Mouse (Mus musculus) bone marrow macrophage, adult 2 months (primary cell): ENCODE results near the gene Tnfrsf22.

Source experiments
- CTCF ChIP-seq: IDR thresholded peaks from 2 replicates; pipeline ENCODE4 v1.5.1; 2012; ENCODE audit warnings: low read depth, mild to moderate bottlenecking, low read length, moderate library complexity
- POLR2A ChIP-seq: IDR thresholded peaks from 2 replicates; pipeline ENCODE4 v1.6.1; 2012; ENCODE audit warnings: mild to moderate bottlenecking, low read depth, low read length, borderline replicate concordance

DNA sequence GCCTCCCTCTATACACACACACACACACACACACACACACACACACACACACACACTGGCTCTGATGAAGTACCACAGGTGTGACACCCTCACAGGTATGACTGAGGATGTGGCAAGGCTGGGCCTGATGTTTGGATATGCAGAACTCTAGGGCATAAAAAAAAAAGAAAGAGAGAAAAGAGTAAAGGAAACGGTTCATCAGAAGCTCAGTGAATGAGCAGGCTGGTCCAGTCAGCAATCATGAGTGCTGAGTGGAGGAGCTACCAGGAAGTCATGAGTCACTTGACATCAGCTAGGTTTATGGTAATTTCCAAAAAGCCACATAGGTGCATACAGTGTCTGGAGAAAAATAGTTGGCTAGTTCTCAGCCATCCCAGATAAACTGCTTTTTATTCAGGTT, 20.0 kb downstream of the Tnfrsf22 start:
- TF ChIP-seq POLR2A (no peak), CTCF (no peak)
